Mouse (Mus musculus): ENCODE results near the gene Pdzd2.

Gene Pdzd2

DNA sequence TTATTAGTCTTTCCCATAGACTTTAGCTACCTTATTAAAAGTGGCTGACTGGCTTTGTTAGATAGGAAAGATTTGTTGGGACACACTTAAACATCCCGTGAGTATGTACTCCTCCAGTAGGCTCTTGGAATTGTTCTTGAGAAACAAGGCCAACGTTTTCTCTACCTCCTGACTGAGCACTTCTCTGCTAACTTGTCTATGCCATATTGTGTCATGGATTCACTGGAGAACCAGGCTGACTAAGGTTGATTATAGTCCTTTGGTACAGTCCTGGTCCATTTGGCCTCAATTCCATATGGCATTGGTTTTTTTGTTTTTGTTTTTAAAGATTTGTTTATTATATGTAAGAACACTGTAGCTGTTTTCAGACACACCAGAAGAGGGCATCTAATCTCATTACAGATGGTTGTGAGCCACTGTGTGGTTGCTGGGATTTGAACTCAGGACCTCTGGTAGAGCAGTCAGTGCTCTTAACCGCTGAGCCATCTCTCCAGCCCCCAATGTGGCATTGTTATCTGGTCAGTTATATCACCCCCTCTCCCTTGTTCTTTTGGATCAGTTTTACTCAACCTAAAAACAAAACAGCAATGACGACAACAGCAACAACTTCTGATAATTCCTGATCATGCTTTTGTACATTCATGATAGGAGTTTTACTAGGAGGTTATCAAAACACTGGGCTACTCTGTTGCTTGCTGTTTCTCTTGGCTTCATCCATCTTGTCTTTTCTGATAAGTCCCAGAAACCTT is 402.5 kb downstream of the Pdzd2 start:
- DNase-seq, result no peak

DNA sequence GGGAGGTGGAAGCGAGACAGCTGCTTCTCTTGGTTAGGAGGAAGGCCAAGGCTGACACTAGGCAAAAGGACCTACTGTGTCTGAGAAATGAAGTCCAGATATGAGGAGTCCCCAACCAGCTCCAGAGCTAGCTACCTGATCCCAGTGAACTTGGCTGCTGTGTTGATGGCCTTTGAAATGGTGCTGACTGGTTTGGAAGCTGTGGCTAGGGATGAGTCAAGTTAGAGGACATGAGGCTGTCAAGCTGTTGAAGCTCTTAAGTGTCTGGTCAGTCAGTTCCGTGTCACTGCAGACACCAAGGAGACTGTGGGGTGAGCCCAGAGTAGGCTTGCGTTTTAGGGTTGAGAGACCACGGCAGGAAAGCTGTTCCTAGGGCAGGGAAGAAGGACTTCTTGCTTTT is 405.3 kb downstream of the Pdzd2 start:
- no peak for DNase-seq

- no peak for DNase-seq
Observed at GRCm38 (mm10) chr15:12331300-12331699, 408.4 kb downstream of the Pdzd2 start.

GRCm38 (mm10) chr15:12330892-12331291 is 408.8 kb downstream of the Pdzd2 start:
- DNase-seq, result no peak

GRCm38 (mm10) chr15:12330389-12330788 is 409.3 kb downstream of the Pdzd2 start:
- DNase-seq, result no peak

DNA sequence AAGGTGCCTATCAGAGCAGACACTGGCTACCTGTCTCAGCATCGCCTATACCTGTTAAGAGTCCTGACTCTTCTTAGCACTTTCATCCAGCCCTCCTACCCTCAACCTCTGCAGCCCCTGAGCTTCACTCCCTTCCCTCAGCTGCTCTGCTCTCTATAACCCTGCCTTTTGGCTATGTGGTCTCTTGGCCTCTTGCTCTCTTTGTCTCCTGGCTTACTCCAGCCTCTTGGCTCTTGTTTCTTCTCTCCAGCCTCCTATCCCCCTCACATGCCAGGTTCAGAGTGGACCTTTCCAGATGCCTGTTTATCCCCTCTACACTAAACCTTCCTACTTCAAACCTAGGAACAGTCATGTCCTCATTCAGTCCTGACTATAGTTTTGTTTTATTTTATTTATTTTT is 415.4 kb downstream of the Pdzd2 start:
- DNase-seq, result no peak

GRCm38 (mm10) chr15:12322676-12323402 is 416.9 kb downstream of the Pdzd2 start:
- no peak for DNase-seq

DNA sequence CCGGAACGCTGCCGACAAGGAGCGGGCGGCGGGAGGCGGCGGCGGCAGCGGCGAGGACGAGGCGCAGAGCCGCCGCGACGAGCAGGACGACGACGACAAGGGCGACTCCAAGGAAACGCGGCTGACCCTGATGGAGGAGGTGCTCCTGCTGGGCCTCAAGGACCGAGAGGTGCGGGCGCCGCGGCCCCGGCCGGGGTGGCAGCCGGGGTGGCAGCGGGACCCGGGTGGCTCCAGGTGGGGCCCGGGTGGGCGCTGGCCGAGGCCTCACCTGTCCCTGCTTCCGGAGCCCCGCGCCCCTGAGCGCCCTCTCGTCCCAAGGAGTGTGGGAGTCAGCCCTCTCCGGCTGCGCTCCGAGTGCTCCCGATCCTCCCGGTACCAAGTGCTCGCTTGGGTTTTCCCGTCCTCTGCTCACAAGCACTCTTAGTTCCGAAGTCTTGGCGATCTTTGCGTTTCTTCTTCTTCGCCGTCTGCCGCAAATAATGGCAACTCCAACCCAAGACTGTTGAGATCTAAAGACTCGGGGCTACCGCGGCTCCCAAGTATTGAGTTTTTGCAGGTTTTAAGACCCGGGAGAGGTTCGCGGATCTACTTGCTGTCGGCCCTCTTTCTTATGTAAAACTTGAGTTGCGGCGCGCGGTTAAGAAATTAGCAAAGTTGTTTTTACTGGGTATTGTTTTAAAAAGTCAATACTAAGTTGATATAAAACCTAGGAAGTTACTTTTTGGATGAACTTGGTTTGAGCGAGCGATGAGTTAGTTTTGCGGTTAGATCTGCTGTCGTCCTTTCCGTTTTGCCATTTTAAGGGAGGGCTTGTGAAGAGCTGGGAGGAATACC is 417.7 kb downstream of the Pdzd2 start, which contains the start of gene 1810049J17Rik:
1810049J17Rik (minus strand) TSS at position 112 of the 834 bp plus-strand sequence.
- DNase-seq, result peak; percentile 21

GRCm38 (mm10) chr15:12321091-12321787 is 418.5 kb downstream of the Pdzd2 start, which contains the start of gene Golph3:
TSS of gene Golph3 (plus strand) at chr15:12321450.
- DNase-seq, result peak; percentile 96

DNA sequence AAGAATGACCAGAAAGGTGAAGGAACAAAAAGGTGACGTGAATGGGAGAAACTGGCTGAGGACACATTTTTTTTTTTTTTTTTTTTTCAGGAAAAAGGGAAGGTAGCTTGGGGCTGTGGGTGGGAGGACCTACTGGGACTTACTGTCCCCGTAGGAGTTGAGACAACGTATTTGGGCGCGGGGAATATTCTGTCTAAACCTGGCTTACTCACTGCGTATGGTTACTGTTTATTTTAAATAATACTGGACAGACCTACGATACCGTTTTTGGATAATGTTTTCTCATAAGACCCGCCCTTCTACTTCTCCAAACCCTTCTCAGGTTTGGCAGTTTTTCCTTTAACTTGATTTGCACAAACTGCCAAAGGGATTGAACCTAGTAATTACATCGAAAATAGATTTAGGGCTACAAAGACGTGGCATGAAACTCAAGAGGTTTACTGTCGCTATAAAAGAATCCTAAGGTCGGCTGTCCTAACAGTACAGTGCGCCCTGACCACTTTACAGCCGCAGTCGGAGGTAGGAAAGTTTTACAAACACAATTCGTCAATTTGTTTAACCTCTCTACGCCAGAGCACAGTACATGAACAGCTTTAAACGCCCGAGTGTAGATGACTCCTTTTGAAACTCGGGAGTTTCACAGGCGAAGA is 419.2 kb downstream of the Pdzd2 start:
- DNase-seq, result no peak

- no peak for DNase-seq
Observed at GRCm38 (mm10) chr15:12319889-12320288, 419.8 kb downstream of the Pdzd2 start.

DNA sequence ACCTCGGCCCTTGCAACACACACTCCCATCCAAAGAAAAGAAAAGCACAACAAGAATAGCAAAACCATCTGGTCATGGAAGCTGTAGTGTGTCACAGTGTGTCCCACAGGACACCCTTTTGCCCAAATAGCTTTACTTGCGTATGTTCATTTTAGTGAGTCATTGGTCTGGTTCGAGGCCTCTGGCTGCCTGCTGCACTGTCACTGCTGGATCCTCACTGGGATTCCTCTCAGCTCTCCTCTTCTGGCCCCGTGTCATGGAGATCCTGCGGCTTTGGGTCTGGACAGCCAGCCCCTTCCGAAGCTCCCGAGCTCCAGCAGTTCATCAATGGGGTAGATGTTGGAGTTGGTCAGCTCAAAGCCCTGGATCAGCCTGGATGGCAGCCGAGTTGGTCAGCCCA is 421.3 kb downstream of the Pdzd2 start:
- no peak for DNase-seq

GRCm38 (mm10) chr15:12317290-12317689 is 422.4 kb downstream of the Pdzd2 start:
- DNase-seq, result no peak

- no peak for DNase-seq
Observed at GRCm38 (mm10) chr15:12315996-12316395, 423.7 kb downstream of the Pdzd2 start.

DNA sequence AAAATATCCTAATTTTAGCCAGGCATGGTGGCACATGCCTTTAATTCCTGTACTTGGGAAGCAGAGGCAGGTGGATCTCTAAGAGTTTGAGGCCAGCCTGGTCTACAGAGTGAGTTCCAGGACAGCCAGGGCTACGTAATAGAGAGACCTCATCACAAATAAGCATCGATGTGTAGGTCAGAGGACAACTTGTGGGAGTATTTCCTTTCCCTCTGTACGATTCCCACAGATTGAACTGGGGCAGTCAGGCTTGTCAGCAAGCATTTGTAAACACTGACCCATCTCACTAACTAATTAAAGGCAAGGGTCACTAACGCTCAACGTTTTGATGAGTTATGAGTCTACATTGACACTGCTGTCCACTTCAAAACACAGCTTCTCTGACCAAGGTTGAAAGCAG is 425.1 kb downstream of the Pdzd2 start:
- DNase-seq, result no peak

DNA sequence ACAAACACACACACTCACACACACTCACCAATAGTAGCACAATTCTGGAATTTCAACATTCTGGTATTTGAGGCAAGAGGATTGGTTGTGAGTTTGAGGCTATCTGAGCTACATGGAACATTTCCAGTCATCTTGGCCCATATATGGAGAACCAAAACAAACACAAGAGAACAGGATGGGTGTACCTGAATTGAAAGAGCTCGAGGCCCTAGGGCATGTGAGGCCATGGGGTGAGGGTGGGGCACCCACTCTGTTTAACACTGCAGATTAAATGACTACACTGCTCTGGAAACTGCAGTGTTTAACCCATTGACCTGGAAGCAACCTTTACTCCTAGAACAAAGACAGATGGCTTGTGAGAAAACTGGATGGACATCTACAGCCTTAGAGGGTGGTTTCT is 426.5 kb downstream of the Pdzd2 start:
- no peak for DNase-seq

DNA sequence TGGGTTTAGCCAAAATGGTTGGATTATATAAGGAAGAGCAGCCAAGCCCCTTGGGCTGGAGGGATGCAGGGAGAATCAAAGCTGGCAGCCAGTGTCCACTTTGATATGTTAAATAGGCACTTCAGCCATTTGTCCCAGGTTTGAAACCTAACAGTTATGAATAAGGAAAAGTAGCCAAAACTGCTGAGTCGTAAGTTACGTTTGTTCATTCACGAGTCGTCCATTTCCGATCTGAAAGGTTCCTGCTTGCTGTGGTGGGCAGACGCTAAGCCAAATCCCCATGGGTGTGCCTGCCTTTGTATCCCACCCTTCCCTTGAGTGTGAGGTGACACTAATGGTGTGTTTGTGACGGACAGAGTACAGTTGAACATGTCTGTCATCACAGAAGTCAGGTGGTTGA is 428.3 kb downstream of the Pdzd2 start:
- no peak for DNase-seq

GRCm38 (mm10) chr15:12310676-12311075 is 429.0 kb downstream of the Pdzd2 start:
- DNase-seq, result no peak

Data from layer of hippocampus, adult 9-11 months (tissue).